Mouse (Mus musculus): Measurements from ENCODE around the gene Meaf6. TPM values are rescaled to one million over a fixed set of nuclear protein-coding genes. Genes with fewer than 3 reads are reported as not detected.

The Meaf6 gene
- total and polyA plus RNA-seq, 3 experiments, result 43.4 to 79.4 (median 54.2) TPM

DNA sequence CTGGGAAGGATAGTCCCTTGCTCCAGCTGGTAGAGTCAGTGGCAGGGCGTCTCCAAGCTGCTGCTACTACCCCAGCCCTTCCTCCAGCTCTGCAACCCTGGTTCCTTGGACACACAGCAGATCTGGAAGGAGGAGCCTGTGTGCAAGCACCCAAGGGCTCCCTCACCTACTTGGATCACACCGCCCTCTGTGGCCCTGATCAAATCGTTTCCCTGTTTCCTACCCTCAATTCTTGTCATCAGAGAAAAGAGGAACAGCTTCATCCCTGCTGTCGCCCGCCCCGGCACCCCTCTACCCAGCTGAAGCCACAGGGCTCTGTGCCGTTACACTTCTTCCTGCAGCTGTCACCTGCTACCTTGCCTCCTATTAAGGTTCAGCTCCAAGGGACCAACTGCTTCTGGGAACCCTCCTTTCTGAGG, 33.0 kb downstream of the Meaf6 start:
- Histone ChIP-seq H3K4me3 (ENCODE audit: low read depth, low read length) (no peak overlapping the region), H3K9me3 (replicated peaks) (no peaks in the 10 kb centered on the region), H3K36me3 (replicated peaks) (peaks cover 59% of the 10 kb centered on the region), H3K27me3 (ENCODE audit: insufficient read depth, low read length) (no peaks in the 10 kb centered on the region), H3K4me1 (ENCODE audit: insufficient read depth, low read depth, low read length) (peaks cover 46% of the 10 kb centered on the region)
- no peak for TF ChIP-seq GATA2 (IDR thresholded peaks at IDR 0.05; ENCODE audit: borderline replicate concordance, low read depth, low read length)
- no peak for TF ChIP-seq GATA1 (IDR thresholded peaks at IDR 0.05; ENCODE audit: borderline replicate concordance, low read length)
- ATAC-seq (ENCODE audit: extremely low read depth, insufficient number of reproducible peaks, low FRiP score, poor library complexity, severe bottlenecking) (peak; percentile 29; the same call in 1 of the 2 replicates), DNase-seq (ENCODE audit: low spot score) (peak; percentile 56)

DNA sequence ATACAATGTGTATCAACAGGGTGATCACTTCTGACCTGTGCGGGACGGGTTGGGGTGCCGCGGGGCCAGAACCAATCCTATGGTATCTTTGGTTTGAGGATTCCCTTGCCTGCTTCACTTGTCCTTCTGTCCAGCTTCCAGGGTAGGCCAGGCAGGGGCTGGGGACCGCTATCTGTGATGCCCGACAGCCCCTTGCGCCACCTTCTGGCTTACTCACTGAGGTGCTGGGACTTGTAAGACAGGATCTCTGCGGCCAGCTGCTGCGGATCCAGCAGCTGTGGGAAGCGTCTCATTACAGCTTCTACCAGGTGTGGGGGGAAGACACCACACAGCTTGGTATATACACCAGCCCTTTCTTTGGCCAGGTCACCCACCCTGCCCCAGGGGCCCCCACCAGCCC, 34.1 kb downstream of the Meaf6 start:
- H3K9me3 ChIP-seq (replicated peaks), result no peaks in the 10 kb centered on the region
- ATAC-seq (ENCODE audit: extremely low read depth, insufficient number of reproducible peaks, low FRiP score, poor library complexity, severe bottlenecking) (no peak), DNase-seq (ENCODE audit: low spot score) (no peak)
- TF ChIP-seq CTCF (IDR thresholded peaks at IDR 0.05; ENCODE audit: low read depth, low read length) (no peak), TAL1 (conservative IDR thresholded peaks at IDR 0.05; ENCODE audit: low read depth, low read length) (no peak), GATA1 (IDR thresholded peaks at IDR 0.05; ENCODE audit: borderline replicate concordance, low read length) (no peak), POLR2AphosphoS5 (IDR thresholded peaks at IDR 0.05; ENCODE audit: insufficient replicate concordance, low read depth, low read length) (no peak), GATA2 (IDR thresholded peaks at IDR 0.05; ENCODE audit: borderline replicate concordance, low read depth, low read length) (no peak)
- H3K4me3 ChIP-seq (ENCODE audit: low read depth, low read length), result no peak overlapping the region
- H3K27me3 ChIP-seq (ENCODE audit: insufficient read depth, low read length), result no peaks in the 10 kb centered on the region
- H3K36me3 ChIP-seq (replicated peaks), result peaks cover 59% of the 10 kb centered on the region
- peaks cover 55% of the 10 kb centered on the region for H3K4me1 ChIP-seq (ENCODE audit: insufficient read depth, low read depth, low read length)

DNA sequence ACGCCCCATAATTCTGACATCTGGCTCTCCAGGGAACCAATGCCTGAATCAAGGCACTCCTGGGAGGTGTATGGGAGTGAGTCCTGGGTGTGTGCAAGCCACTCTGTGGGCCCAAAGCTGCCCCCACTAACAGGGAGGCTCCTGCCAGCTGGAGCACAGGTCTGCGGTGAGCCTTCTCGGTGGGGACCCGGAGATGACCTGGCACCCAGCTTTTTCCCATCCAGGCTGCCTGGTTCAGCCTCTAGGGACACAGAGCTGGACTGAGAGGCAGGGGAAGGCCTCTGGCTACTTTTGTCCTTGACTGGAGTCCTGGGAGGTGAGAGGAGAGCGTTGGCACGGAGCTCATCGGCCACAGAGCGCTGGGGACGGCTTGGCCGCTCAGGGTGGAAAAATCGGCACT, 34.8 kb downstream of the Meaf6 start:
- H3K4me1 ChIP-seq (ENCODE audit: insufficient read depth, low read depth, low read length), result peaks cover 58% of the 10 kb centered on the region
- ATAC-seq (ENCODE audit: extremely low read depth, insufficient number of reproducible peaks, low FRiP score, poor library complexity, severe bottlenecking) (no peak), DNase-seq (ENCODE audit: low spot score) (no peak)
- no peak overlapping the region for H3K4me3 ChIP-seq (ENCODE audit: low read depth, low read length)
- H3K27me3 ChIP-seq (ENCODE audit: insufficient read depth, low read length), result no peaks in the 10 kb centered on the region
- peaks cover 59% of the 10 kb centered on the region for H3K36me3 ChIP-seq (replicated peaks)
- no peaks in the 10 kb centered on the region for H3K9me3 ChIP-seq (replicated peaks)
- TF ChIP-seq POLR2AphosphoS5 (IDR thresholded peaks at IDR 0.05; ENCODE audit: insufficient replicate concordance, low read depth, low read length) (no peak), GATA2 (IDR thresholded peaks at IDR 0.05; ENCODE audit: borderline replicate concordance, low read depth, low read length) (no peak), GATA1 (IDR thresholded peaks at IDR 0.05; ENCODE audit: borderline replicate concordance, low read length) (no peak), CTCF (IDR thresholded peaks at IDR 0.05; ENCODE audit: low read depth, low read length) (no peak), TAL1 (conservative IDR thresholded peaks at IDR 0.05; ENCODE audit: low read depth, low read length) (no peak)

DNA sequence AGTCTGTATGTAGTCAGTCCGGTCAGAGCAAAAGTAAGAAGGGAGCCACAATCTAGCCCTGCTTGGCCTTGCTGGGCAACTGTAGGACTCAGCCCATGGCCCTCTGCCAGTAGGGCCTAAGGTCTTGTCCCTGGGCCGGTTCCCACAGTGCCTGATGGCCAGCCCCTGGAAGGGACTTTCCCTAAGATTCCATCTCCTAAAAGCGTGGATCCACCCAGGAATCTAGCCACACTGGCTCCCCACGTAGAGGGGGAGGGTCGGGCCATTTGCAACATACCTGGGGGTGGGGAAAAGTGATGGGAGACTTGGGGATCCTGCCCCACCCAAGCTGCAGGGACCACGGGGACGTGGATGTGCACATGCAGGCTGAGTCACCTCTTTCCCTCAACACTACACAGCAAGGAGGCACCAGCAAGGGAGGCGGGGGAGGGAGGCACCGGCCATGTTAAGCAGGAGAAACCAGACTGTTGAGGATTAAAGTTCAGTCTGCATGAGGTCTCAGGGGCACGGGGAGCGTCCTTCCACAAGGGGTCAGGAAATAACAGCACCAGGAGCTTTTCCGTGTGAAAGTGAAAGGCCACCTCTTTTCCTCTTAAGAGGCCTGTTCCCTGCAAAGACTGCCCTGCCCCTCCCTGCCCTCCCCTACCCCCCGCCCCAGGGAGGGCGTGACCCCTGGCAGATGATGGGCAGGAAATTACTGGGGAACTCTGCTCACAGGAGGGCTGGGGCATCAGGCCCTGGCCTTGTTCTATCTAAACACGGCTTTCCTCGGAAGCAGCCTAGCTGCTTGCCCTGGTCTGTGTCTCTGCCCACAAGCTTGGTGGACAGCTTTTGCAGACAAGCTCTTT, 37.7 kb downstream of the Meaf6 start:
- Histone ChIP-seq H3K4me1 (ENCODE audit: insufficient read depth, low read depth, low read length) (peaks cover 53% of the 10 kb centered on the region), H3K9me3 (replicated peaks) (no peaks in the 10 kb centered on the region), H3K27me3 (ENCODE audit: insufficient read depth, low read length) (no peaks in the 10 kb centered on the region), H3K4me3 (ENCODE audit: low read depth, low read length) (peak overlapping the region; percentile 58; the same call in 1 of the 2 replicates), H3K36me3 (replicated peaks) (peaks cover 68% of the 10 kb centered on the region)
- TF ChIP-seq CTCF (IDR thresholded peaks at IDR 0.05; ENCODE audit: low read depth, low read length) (no peak), TAL1 (conservative IDR thresholded peaks at IDR 0.05; ENCODE audit: low read depth, low read length) (no peak), POLR2AphosphoS5 (IDR thresholded peaks at IDR 0.05; ENCODE audit: insufficient replicate concordance, low read depth, low read length) (no peak), GATA1 (IDR thresholded peaks at IDR 0.05; ENCODE audit: borderline replicate concordance, low read length) (no peak), GATA2 (IDR thresholded peaks at IDR 0.05; ENCODE audit: borderline replicate concordance, low read depth, low read length) (no peak)
- ATAC-seq (ENCODE audit: extremely low read depth, insufficient number of reproducible peaks, low FRiP score, poor library complexity, severe bottlenecking) (peak; percentile 29; the same call in 1 of the 2 replicates), DNase-seq (ENCODE audit: low spot score) (peak; percentile 59)

DNA sequence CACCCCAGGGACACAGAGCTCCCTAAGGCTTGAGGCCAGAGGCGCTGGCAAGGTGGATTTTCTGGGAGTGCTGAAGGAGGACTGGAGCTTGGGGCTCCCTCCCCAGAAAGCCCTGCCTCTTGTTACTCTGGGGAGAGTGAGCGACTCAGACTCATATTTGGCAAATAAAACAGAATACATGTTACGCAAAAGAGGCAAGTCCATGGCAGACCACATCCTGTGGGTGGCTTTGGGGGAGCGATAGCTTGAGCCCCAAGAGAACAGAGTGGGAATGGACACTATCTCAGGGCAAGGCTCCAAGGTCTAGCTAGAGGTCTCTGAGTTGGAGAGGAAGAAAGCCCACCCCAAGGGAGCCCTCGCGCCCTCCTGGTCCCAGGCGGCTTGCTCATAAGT, 38.3 kb downstream of the Meaf6 start:
- H3K27me3 ChIP-seq (ENCODE audit: insufficient read depth, low read length), result peaks cover 5% of the 10 kb centered on the region; the same call in 1 of the 2 replicates
- peaks cover 53% of the 10 kb centered on the region for H3K4me1 ChIP-seq (ENCODE audit: insufficient read depth, low read depth, low read length)
- peaks cover 68% of the 10 kb centered on the region for H3K36me3 ChIP-seq (replicated peaks)
- no peak for TF ChIP-seq GATA1 (IDR thresholded peaks at IDR 0.05; ENCODE audit: borderline replicate concordance, low read length)
- TF ChIP-seq POLR2AphosphoS5 (IDR thresholded peaks at IDR 0.05; ENCODE audit: insufficient replicate concordance, low read depth, low read length), result no peak
- no peak for TF ChIP-seq GATA2 (IDR thresholded peaks at IDR 0.05; ENCODE audit: borderline replicate concordance, low read depth, low read length)
- DNase-seq (ENCODE audit: low spot score) (no peak), ATAC-seq (ENCODE audit: extremely low read depth, insufficient number of reproducible peaks, low FRiP score, poor library complexity, severe bottlenecking) (no peak)
- no peaks in the 10 kb centered on the region for H3K9me3 ChIP-seq (replicated peaks)
- H3K4me3 ChIP-seq (ENCODE audit: low read depth, low read length), result no peak overlapping the region; the same call in 1 of the 2 replicates

DNA sequence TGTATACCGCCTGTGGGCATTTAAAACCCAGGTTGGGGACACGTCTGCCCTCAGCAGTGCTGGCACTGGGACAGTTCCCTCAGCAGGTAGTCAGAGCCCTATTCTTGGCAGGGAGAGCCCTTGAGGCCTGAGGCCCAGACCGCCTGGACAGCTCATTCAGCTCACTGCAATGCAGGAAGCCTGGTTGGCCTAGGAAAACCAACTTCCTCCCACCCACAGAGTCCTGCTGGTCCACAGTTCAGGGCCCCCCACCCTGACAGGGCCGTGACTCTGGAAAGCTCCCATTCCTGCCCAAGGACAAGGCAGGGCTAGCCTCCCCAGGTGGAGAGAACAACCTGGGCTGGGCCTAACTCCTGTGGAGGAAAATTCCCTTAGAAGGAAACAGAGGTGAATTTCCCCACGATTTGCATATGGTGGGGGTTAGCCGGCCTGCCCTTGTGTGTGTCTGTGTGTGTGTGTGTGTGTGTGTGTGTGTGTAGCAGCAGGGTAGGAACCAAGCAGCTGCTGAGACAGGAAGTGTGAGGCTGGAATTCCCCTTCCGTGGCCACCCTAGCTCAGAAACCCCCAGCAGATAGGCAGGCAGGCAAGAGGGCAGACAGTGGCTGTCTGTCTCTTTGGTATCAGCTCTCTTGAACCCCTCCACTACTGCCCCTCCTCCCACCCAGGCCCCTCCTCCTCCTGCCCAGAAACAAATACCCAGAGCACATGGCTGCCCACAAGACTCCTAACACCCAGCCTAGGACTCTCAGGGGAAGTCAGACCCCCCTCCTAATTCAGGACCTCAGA, 39.7 kb downstream of the Meaf6 start:
- H3K36me3 ChIP-seq (replicated peaks), result peaks cover 58% of the 10 kb centered on the region
- H3K4me3 ChIP-seq (ENCODE audit: low read depth, low read length), result no peak overlapping the region
- peaks cover 7% of the 10 kb centered on the region for H3K27me3 ChIP-seq (ENCODE audit: insufficient read depth, low read length)
- no peaks in the 10 kb centered on the region for H3K9me3 ChIP-seq (replicated peaks)
- DNase-seq (ENCODE audit: low spot score) (no peak), ATAC-seq (ENCODE audit: extremely low read depth, insufficient number of reproducible peaks, low FRiP score, poor library complexity, severe bottlenecking) (no peak)
- TF ChIP-seq POLR2AphosphoS5 (IDR thresholded peaks at IDR 0.05; ENCODE audit: insufficient replicate concordance, low read depth, low read length), result no peak
- no peak for TF ChIP-seq TAL1 (conservative IDR thresholded peaks at IDR 0.05; ENCODE audit: low read depth, low read length)
- TF ChIP-seq GATA1 (IDR thresholded peaks at IDR 0.05; ENCODE audit: borderline replicate concordance, low read length), result no peak
- no peak for TF ChIP-seq GATA2 (IDR thresholded peaks at IDR 0.05; ENCODE audit: borderline replicate concordance, low read depth, low read length)
- no peak for TF ChIP-seq CTCF (IDR thresholded peaks at IDR 0.05; ENCODE audit: low read depth, low read length)
- H3K4me1 ChIP-seq (ENCODE audit: insufficient read depth, low read depth, low read length), result peaks cover 56% of the 10 kb centered on the region
